Comparison of ENCODE assay signal across 8 mouse cellular contexts in genomic region chr4:123526779-123527280, GRCm38 (mm10).
A peak's percentile ranks its signal among the peaks of the same experiment; 100 is the strongest.
DNase-seq lines count a peak whose midpoint lies in the region; ATAC-seq and TF ChIP-seq lines count a peak whose summit lies in the region.

No protein-coding gene starts in this region.

- 0 out of 2 replicates have a peak overlapping the region, but pooled peaks have one; percentile 2 for H3K4me3 ChIP-seq in neural tube, embryonic 11.5 days (ENCODE audit: low read depth, low read length)
- peak overlapping the region; percentile 14; the same call in 1 of the 2 replicates for H3K4me3 ChIP-seq in intestine, postnatal 0 days (ENCODE audit: low read depth, low read length)

- TF ChIP-seq CTCF in intestine, postnatal 0 days (IDR thresholded peaks at IDR 0.05; ENCODE audit: low read depth) = no peak

- ATAC-seq in frontal cortex, adult (ENCODE audit: low TSS enrichment) = peak; percentile 32; the same call in 1 of the 2 replicates
- no peak for ATAC-seq in neural tube, embryonic 11.5 days (ENCODE audit: insufficient read depth, low FRiP score, low TSS enrichment)
- no peak for ATAC-seq in intestine, postnatal 0 days

- no peaks in the 10 kb centered on the region for H3K9me3 ChIP-seq in neural tube, embryonic 11.5 days (ENCODE audit: control insufficient read depth, low read length)
- no peaks in the 10 kb centered on the region for H3K9me3 ChIP-seq in intestine, postnatal 0 days (ENCODE audit: control insufficient read depth)

- WGBS in neural tube, embryonic 11.5 days = 44% methylated on average over 10 of the region's 10 CpGs
- 43% methylated on average over 10 of the region's 10 CpGs for WGBS in intestine, postnatal 0 days

- peaks cover 2% of the 10 kb centered on the region; the same call in 1 of the 2 replicates for H3K4me1 ChIP-seq in neural tube, embryonic 11.5 days (ENCODE audit: control insufficient read depth, insufficient read depth, low read length)
- no peaks in the 10 kb centered on the region for H3K4me1 ChIP-seq in intestine, postnatal 0 days (replicated peaks; ENCODE audit: control insufficient read depth, insufficient read depth, low read length)

- DNase-seq in frontal cortex, postnatal 25 days (ENCODE audit: low spot score in 2 of 2) = no peak
- no peak for DNase-seq in neural tube, embryonic 11.5 days (ENCODE audit: low spot score)
- DNase-seq in neural tube, embryonic 10.5 days (ENCODE audit: extremely low spot score, low spot score) = no peak
- peak; percentile 45 for DNase-seq in right cerebral cortex, postnatal 25 days
- no peak for DNase-seq in urinary bladder, adult 18-20 months (ENCODE audit: low spot score in 2 of 2)
- no peak for DNase-seq in T-cell, adult 2 months (ENCODE audit: low spot score)

- H3K4me2 ChIP-seq in neural tube, embryonic 11.5 days (ENCODE audit: low read depth) = peak overlapping the region; percentile 27; the same call in 1 of the 2 replicates
- H3K4me2 ChIP-seq in intestine, postnatal 0 days (replicated peaks; ENCODE audit: low read depth) = peak overlapping the region; percentile 50

- H3K27ac ChIP-seq in neural tube, embryonic 11.5 days (ENCODE audit: low read depth, low read length) = no peak overlapping the region
- no peak overlapping the region for H3K27ac ChIP-seq in intestine, postnatal 0 days (ENCODE audit: low read depth, low read length)

- H3K9ac ChIP-seq in neural tube, embryonic 11.5 days (ENCODE audit: low read length) = no peak overlapping the region
- H3K9ac ChIP-seq in intestine, postnatal 0 days (ENCODE audit: low read depth, low read length) = no peak overlapping the region

- no peaks in the 10 kb centered on the region for H3K27me3 ChIP-seq in neural tube, embryonic 11.5 days (ENCODE audit: control insufficient read depth, insufficient read depth, low read length)
- no peaks in the 10 kb centered on the region for H3K27me3 ChIP-seq in intestine, postnatal 0 days (replicated peaks; ENCODE audit: control insufficient read depth, insufficient read depth, low read length)

- no peaks in the 10 kb centered on the region for H3K36me3 ChIP-seq in neural tube, embryonic 11.5 days (ENCODE audit: control insufficient read depth, insufficient read depth, low read length)
- no peaks in the 10 kb centered on the region for H3K36me3 ChIP-seq in intestine, postnatal 0 days (ENCODE audit: control insufficient read depth, insufficient read depth)
